Mouse (Mus musculus): ENCODE measurements around the gene Gm13288.
"Not testable (repeated sequence)": the region's sequence is repeated elsewhere in the genome, so short reads cannot be mapped to it uniquely, and the experiment has no call there.

DNA sequence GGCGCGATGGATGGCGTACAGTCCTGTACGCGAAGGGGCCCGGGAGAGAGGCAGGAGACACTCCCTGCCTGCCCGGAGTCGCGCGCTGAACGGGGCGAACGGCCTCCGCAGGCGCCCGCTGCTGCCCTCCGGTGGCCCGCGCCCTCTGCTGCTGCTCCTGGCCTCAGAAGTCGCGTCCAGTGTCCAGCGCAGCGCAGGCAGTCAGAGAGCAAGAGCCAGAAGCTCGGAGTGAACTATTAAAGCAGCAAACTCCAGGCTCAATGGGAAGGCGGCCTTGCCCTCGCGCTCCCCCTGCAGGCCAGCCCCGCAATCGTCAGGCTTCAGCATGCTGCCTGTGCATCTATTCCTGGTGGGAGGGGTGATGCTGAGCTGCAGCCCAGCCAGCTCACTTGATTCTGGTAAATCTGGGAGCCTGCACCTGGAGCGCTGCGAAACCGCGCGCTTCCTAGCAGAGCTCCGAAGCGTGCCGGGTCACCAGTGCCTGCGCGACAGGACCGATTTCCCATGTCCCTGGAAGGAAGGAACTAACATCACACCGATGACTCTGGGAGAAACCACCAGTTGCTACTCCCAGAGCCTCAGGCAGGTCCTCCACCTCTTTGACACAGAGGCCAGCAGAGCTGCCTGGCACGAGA is 41.8 kb upstream of the Gm13288 start:
- not testable (repeated sequence) for TF ChIP-seq GATA1, TAL1 (IDR thresholded peaks at IDR 0.05; ENCODE audit: low read length)

All from erythroblast, embryonic 14.5 days (primary cell).